Mouse (Mus musculus) midbrain, postnatal 0 days (tissue): ENCODE data around the gene Prr14. TPM values are rescaled to one million over a fixed set of nuclear protein-coding genes. Genes with fewer than 3 reads are reported as not detected.
A peak's percentile ranks its signal among the peaks of the same experiment; 100 is the strongest.

Source experiments
- ATAC-seq: fragments of 200-750 bp; cut with Nextera tagmentation; 2 replicates; pipeline ENCODE4 v1.8.0; 2017; ENCODE audit warnings: moderate number of reproducible peaks, mild to moderate bottlenecking, moderate TSS enrichment, moderate library complexity; ENCODE audit not compliant: low FRiP score
- DNase-seq: peaks from one replicate; pipeline ENCODE4 v3.0.0-alpha.2; 2015; ENCODE audit warnings: low spot score
- H3K27ac ChIP-seq: fragments of 300-500 bp; sonication (generic); 2 replicates; pipeline ENCODE4 v1.5.1; 2014; ENCODE audit warnings: low read depth, mild to moderate bottlenecking, low read length, mixed read lengths
- H3K27me3 ChIP-seq: fragments of 300-500 bp; sonication (generic); 2 replicates; pipeline ENCODE4 v1.6.1; 2014; ENCODE audit warnings: low read length, control low read depth, mixed read lengths; ENCODE audit not compliant: insufficient read depth
- H3K36me3 ChIP-seq: fragments of 300-500 bp; sonication (generic); 2 replicates; pipeline ENCODE4 v1.6.1; 2014; ENCODE audit warnings: low read length, control low read depth, mixed read lengths; ENCODE audit not compliant: insufficient read depth
- H3K4me1 ChIP-seq: fragments of 300-500 bp; sonication (generic); 2 replicates; pipeline ENCODE4 v1.6.1; 2014; ENCODE audit warnings: mild to moderate bottlenecking, control low read depth, antibody characterized with exemption, low read length, mixed read lengths; ENCODE audit not compliant: insufficient read depth
- H3K4me2 ChIP-seq: fragments of 300-500 bp; sonication (generic); 2 replicates; pipeline ENCODE4 v1.6.1; 2014; ENCODE audit warnings: low read depth, mild to moderate bottlenecking, low read length, mixed read lengths; ENCODE audit not compliant: poor library complexity, severe bottlenecking
- H3K4me3 ChIP-seq: fragments of 300-500 bp; sonication (generic); 2 replicates; pipeline ENCODE4 v1.5.1; 2014; ENCODE audit warnings: low read depth, mild to moderate bottlenecking, low read length, moderate library complexity
- H3K9ac ChIP-seq: fragments of 300-500 bp; sonication (generic); replicated peaks from 2 replicates; pipeline ENCODE4 v1.6.1; 2014; ENCODE audit warnings: mild to moderate bottlenecking, low read length, moderate library complexity, mixed read lengths; ENCODE audit not compliant: poor library complexity, severe bottlenecking
- H3K9me3 ChIP-seq: fragments of 300-500 bp; sonication (generic); 2 replicates; pipeline ENCODE4 v1.6.1; 2016; ENCODE audit warnings: low read length, control low read depth
- CTCF ChIP-seq: IDR thresholded peaks from 2 replicates; pipeline ENCODE4 v1.5.1; 2016; ENCODE audit warnings: antibody characterized with exemption, mild to moderate bottlenecking
- WGBS: fragments of 180-500 bp; shearing (Covaris S2); extraction: QIAGEN DNeasy Blood & Tissue Kit; methylation state at CpG from one replicate; pipeline ENCODE4 v1.1.7; 2014; 5-methylcytosine and 5-hydroxymethylcytosine counted together
- polyA plus RNA-seq: library from polyadenylated mRNA; unstranded; fragments of >200 nt; fragmentation: Nextera tagmentation; extraction: Ambion mirVana; gene quantifications from 2 replicates; pipeline ENCODE4 v1.2.1, GENCODE M21; 2015
- total RNA-seq: library from RNA; depleted of rRNA; stranded (reverse); fragments of >200 nt; gene quantifications from 2 replicates; pipeline ENCODE4 v1.2.3, GENCODE M21; 2014

Prr14 gene
- total and polyA plus RNA-seq, 2 experiments from 2014 or later: 28.2 to 38.7 TPM

- Histone ChIP-seq H3K4me2 (peak overlapping the region; percentile 80), H3K27ac (peak overlapping the region; percentile 94), H3K27me3 (no peaks in the 10 kb centered on the region), H3K36me3 (peaks cover 17% of the 10 kb centered on the region), H3K9me3 (no peaks in the 10 kb centered on the region), H3K4me1 (no peaks in the 10 kb centered on the region), H3K4me3 (peak overlapping the region; percentile 81), H3K9ac (peak overlapping the region; percentile 62)
- DNase-seq: peak; percentile 34
- WGBS: 7% methylated on average over 10 of the region's 10 CpGs
- no peak for ATAC-seq
- no peak for TF ChIP-seq CTCF
Measured at GRCm38 (mm10) chr7:127470011-127470715, 10.8 kb downstream of the Prr14 start.

- no peaks in the 10 kb centered on the region for H3K9me3 ChIP-seq
- no peaks in the 10 kb centered on the region for H3K4me1 ChIP-seq
- peak; percentile 38 for TF ChIP-seq CTCF
- ATAC-seq: peak; percentile 96
- peak overlapping the region; percentile 81 for H3K4me3 ChIP-seq
- no peaks in the 10 kb centered on the region for H3K27me3 ChIP-seq
- under 1% methylated on average over 46 of the region's 46 CpGs for WGBS
- H3K36me3 ChIP-seq: peaks cover 25% of the 10 kb centered on the region
- peak overlapping the region; percentile 80 for H3K4me2 ChIP-seq
- peak overlapping the region; percentile 96 for H3K9ac ChIP-seq
- peak overlapping the region; percentile 94 for H3K27ac ChIP-seq
- peak; percentile 100 for DNase-seq
Measured at GRCm38 (mm10) chr7:127470743-127471645, 11.6 kb downstream of the Prr14 start.

- ATAC-seq: peak; percentile 36; the same call in 1 of the 2 replicates
- Histone ChIP-seq H3K4me1 (no peaks in the 10 kb centered on the region), H3K36me3 (peaks cover 30% of the 10 kb centered on the region), H3K4me2 (peak overlapping the region; percentile 80), H3K9me3 (no peaks in the 10 kb centered on the region), H3K9ac (peak overlapping the region; percentile 96), H3K27ac (peak overlapping the region; percentile 94), H3K27me3 (no peaks in the 10 kb centered on the region), H3K4me3 (peak overlapping the region; percentile 81)
- no peak for DNase-seq
- WGBS: under 1% methylated on average over 24 of the region's 25 CpGs
- peak; percentile 34 for TF ChIP-seq CTCF
Measured at GRCm38 (mm10) chr7:127471646-127472010, 12.2 kb downstream of the Prr14 start.

- 3% methylated on average over 7 of the region's 7 CpGs for WGBS
- peak overlapping the region; percentile 80 for H3K4me2 ChIP-seq
- ATAC-seq (no peak), DNase-seq (peak; percentile 46)
- peak overlapping the region; percentile 94 for H3K27ac ChIP-seq
- H3K27me3 ChIP-seq: no peaks in the 10 kb centered on the region
- no peak for TF ChIP-seq CTCF
- no peaks in the 10 kb centered on the region for H3K9me3 ChIP-seq
- H3K4me1 ChIP-seq: no peaks in the 10 kb centered on the region
- peak overlapping the region; percentile 81 for H3K4me3 ChIP-seq
- H3K9ac ChIP-seq: peak overlapping the region; percentile 96
- H3K36me3 ChIP-seq: peaks cover 30% of the 10 kb centered on the region
Measured at GRCm38 (mm10) chr7:127472060-127472459, 12.6 kb downstream of the Prr14 start.

GRCm38 (mm10) chr7:127473705-127474104, 14.3 kb downstream of the Prr14 start:
- Histone ChIP-seq H3K4me3 (no peak overlapping the region), H3K27me3 (no peaks in the 10 kb centered on the region), H3K9me3 (no peaks in the 10 kb centered on the region), H3K36me3 (peaks cover 30% of the 10 kb centered on the region), H3K27ac (no peak overlapping the region), H3K4me1 (no peaks in the 10 kb centered on the region), H3K9ac (no peak overlapping the region), H3K4me2 (no peak overlapping the region)
- DNase-seq (peak; percentile 22), ATAC-seq (no peak)
- 73% methylated on average over 5 of the region's 5 CpGs for WGBS
- peak; percentile 59 for TF ChIP-seq CTCF
